Mouse (Mus musculus) limb, embryonic 11.5 days (tissue): ENCODE results near the gene Chodl. TPM values are rescaled to one million over a fixed set of nuclear protein-coding genes. Genes with fewer than 3 reads are reported as not detected.

Experiments used
- ATAC-seq: fragments of 200-750 bp; cut with Nextera tagmentation; 2 replicates; pipeline ENCODE4 v1.8.0; 2017; ENCODE audit warnings: low read depth; ENCODE audit not compliant: insufficient number of reproducible peaks, low FRiP score, low TSS enrichment
- DNase-seq: peaks from one replicate; pipeline ENCODE4 v3.0.0-alpha.2; 2015; ENCODE audit warnings: low spot score
- H3K27ac ChIP-seq: fragments of 300-500 bp; sonication (generic); replicated peaks from 2 replicates; pipeline ENCODE4 v1.5.1; 2014; ENCODE audit warnings: low read depth, mild to moderate bottlenecking, low read length
- H3K27me3 ChIP-seq: fragments of 300-500 bp; sonication (generic); 2 replicates; pipeline ENCODE4 v1.6.1; 2014; ENCODE audit warnings: mild to moderate bottlenecking, low read length, mixed read lengths; ENCODE audit not compliant: control insufficient read depth, insufficient read depth
- H3K36me3 ChIP-seq: fragments of 300-500 bp; sonication (generic); 2 replicates; pipeline ENCODE4 v1.6.1; 2014; ENCODE audit warnings: mild to moderate bottlenecking, low read length, moderate library complexity, mixed read lengths; ENCODE audit not compliant: control insufficient read depth, insufficient read depth
- H3K4me1 ChIP-seq: fragments of 300-500 bp; sonication (generic); 2 replicates; pipeline ENCODE4 v1.6.1; 2014; ENCODE audit warnings: low read length, mixed read lengths; ENCODE audit not compliant: control insufficient read depth, insufficient read depth
- H3K4me2 ChIP-seq: fragments of 300-500 bp; sonication (generic); 2 replicates; pipeline ENCODE4 v1.6.1; 2014; ENCODE audit warnings: low read depth, mild to moderate bottlenecking, moderate library complexity; ENCODE audit not compliant: severe bottlenecking
- H3K4me3 ChIP-seq: fragments of 300-500 bp; sonication (generic); 2 replicates; pipeline ENCODE4 v1.5.1; 2014; ENCODE audit warnings: low read depth, low read length
- H3K9ac ChIP-seq: fragments of 300-500 bp; sonication (generic); 2 replicates; pipeline ENCODE4 v1.6.1; 2014; ENCODE audit warnings: mild to moderate bottlenecking, low read length
- H3K9me3 ChIP-seq: fragments of 300-500 bp; sonication (generic); 2 replicates; pipeline ENCODE4 v1.6.1; 2016; ENCODE audit warnings: low read length; ENCODE audit not compliant: control insufficient read depth
- WGBS: fragments of 180-500 bp; shearing (Covaris S2); extraction: QIAGEN DNeasy Blood & Tissue Kit; methylation state at CpG from one replicate; pipeline ENCODE4 v1.1.7; 2014; 5-methylcytosine and 5-hydroxymethylcytosine counted together
- polyA plus RNA-seq: library from polyadenylated mRNA; unstranded; fragments of >200 nt; fragmentation: Nextera tagmentation; extraction: Ambion mirVana; gene quantifications from 2 replicates; pipeline ENCODE4 v1.2.1, GENCODE M21; 2014

The Chodl gene
- polyA plus RNA-seq, result 0.45 and 0.81 TPM in 2 replicates

DNA sequence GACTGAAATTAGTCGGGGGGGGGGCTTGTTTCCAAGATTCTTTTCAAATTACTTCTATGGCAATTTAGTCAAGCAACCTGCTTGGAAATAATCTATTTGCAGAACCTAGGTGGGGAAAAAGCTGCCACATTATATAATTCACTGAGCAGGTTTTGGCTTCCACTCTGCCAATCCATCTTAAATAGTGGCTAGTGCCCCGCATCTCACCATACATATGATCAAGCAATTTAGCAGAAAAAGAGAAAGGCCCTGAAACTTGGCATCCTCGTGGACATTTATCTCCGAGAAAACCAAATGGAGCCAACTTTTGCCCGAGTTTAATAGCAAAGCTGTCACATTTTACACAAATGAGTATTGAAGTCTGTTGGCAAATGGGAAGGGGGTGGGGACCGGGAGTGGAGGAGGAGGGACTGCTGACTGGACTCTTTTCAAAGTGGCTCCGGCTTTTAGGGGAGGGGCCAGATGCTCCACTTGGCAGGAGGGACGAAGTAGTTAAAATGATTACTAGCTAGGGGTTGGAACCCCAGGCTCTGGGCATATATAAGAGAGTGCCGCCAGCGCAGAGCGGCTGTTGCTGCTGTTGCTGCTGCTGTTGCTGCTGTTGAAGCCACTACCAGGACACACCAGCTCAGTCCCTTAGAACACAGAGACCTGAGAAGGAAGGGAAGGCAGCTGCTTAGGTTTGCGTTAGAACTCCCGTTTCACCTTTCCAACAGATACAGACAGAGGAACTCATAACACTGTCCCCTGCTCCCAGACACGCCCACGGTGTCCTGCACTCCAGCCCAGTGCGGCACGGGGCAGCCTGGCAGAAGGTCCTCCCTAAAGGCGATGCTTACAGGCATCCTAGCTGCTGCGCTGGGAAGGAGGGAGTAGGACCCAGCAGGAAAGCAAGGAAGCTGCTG, at the start of gene Chodl:
Gene Chodl (plus strand): TSS at position 567 of the 905 bp plus-strand sequence.
- H3K27ac ChIP-seq, result no peak within 1 kb of the TSS
- H3K4me2 ChIP-seq, result peak within 1 kb of the TSS; percentile 86
- H3K27me3 ChIP-seq, result peaks cover 4% of the 10 kb centered on the region
- 12% methylated on average over 19 of the region's 19 CpGs for WGBS
- ATAC-seq, result peak; percentile 67
- H3K4me3 ChIP-seq, result peak within 1 kb of the TSS; percentile 36
- H3K4me1 ChIP-seq, result no peaks in the 10 kb centered on the region
- peak; percentile 56 for DNase-seq
- no peaks in the 10 kb centered on the region for H3K36me3 ChIP-seq
- peak within 1 kb of the TSS; percentile 52 for H3K9ac ChIP-seq
- H3K9me3 ChIP-seq, result no peaks in the 10 kb centered on the region

GRCm38 (mm10) chr16:78922644-78923043, 8.1 kb upstream of the Chodl start:
- ATAC-seq (no peak), DNase-seq (no peak)
- H3K4me3 ChIP-seq, result no peak overlapping the region
- no peaks in the 10 kb centered on the region for H3K27me3 ChIP-seq
- H3K36me3 ChIP-seq, result no peaks in the 10 kb centered on the region
- H3K9ac ChIP-seq, result no peak overlapping the region
- no peaks in the 10 kb centered on the region for H3K9me3 ChIP-seq
- no peak overlapping the region for H3K4me2 ChIP-seq
- no peaks in the 10 kb centered on the region for H3K4me1 ChIP-seq
- 74% methylated on average over 5 of the region's 5 CpGs for WGBS
- H3K27ac ChIP-seq, result no peak overlapping the region

- Histone ChIP-seq H3K4me1 (no peaks in the 10 kb centered on the region), H3K27me3 (peaks cover 4% of the 10 kb centered on the region), H3K4me3 (peak overlapping the region; percentile 36), H3K9me3 (no peaks in the 10 kb centered on the region), H3K4me2 (peak overlapping the region; percentile 86), H3K9ac (peak overlapping the region; percentile 52), H3K36me3 (no peaks in the 10 kb centered on the region), H3K27ac (no peak overlapping the region)
- DNase-seq (no peak), ATAC-seq (peak; percentile 42; the same call in 1 of the 2 replicates)
- 13% methylated on average over 16 of the region's 16 CpGs for WGBS
Observed at GRCm38 (mm10) chr16:78931287-78932025, 708 bp downstream of the Chodl start.

- Histone ChIP-seq H3K9me3 (no peaks in the 10 kb centered on the region), H3K27ac (no peak overlapping the region), H3K9ac (no peak overlapping the region), H3K27me3 (peaks cover 4% of the 10 kb centered on the region), H3K36me3 (no peaks in the 10 kb centered on the region), H3K4me1 (no peaks in the 10 kb centered on the region), H3K4me2 (no peak overlapping the region), H3K4me3 (no peak overlapping the region)
- ATAC-seq, result no peak
- WGBS, result 92% methylated on average over 2 of the region's 2 CpGs
- DNase-seq, result no peak
Observed at GRCm38 (mm10) chr16:78934298-78934697, 3.5 kb downstream of the Chodl start.

GRCm38 (mm10) chr16:78937755-78938154, 7.0 kb downstream of the Chodl start:
- Histone ChIP-seq H3K4me3 (no peak overlapping the region), H3K27ac (no peak overlapping the region), H3K36me3 (no peaks in the 10 kb centered on the region), H3K9ac (no peak overlapping the region), H3K9me3 (no peaks in the 10 kb centered on the region; the same call in 1 of the 2 replicates), H3K4me1 (no peaks in the 10 kb centered on the region), H3K4me2 (no peak overlapping the region), H3K27me3 (no peaks in the 10 kb centered on the region)
- DNase-seq, result no peak
- 66% methylated on average over 8 of the region's 8 CpGs for WGBS
- no peak for ATAC-seq

GRCm38 (mm10) chr16:78950359-78950758, 19.6 kb downstream of the Chodl start:
- DNase-seq (no peak), ATAC-seq (no peak)
- Histone ChIP-seq H3K4me3 (no peak overlapping the region), H3K9me3 (no peaks in the 10 kb centered on the region), H3K36me3 (no peaks in the 10 kb centered on the region), H3K4me1 (no peaks in the 10 kb centered on the region), H3K27ac (no peak overlapping the region), H3K27me3 (no peaks in the 10 kb centered on the region), H3K4me2 (no peak overlapping the region), H3K9ac (no peak overlapping the region)
- 89% methylated on average over 4 of the region's 4 CpGs for WGBS

DNA sequence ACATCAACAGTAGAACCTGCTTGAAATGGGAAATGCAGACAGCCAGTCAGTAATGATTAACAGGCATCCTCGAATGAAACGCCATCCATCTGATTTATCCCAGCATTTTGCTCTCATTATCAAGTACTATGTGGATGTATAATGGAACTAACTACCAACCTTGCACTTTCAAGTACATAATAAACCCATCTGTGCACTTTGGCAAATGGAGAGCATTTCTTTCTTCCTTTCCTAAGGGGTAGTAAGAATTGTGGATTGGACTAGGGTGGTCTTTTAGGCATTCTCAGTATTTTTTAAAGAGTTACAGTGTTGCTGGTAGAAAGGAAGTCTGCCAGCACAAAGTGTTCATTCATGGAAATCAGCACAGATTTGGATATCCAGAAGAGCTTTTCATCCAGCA, 26.7 kb downstream of the Chodl start:
- Histone ChIP-seq H3K4me1 (no peaks in the 10 kb centered on the region), H3K4me3 (no peak overlapping the region), H3K36me3 (no peaks in the 10 kb centered on the region), H3K27ac (no peak overlapping the region), H3K9ac (no peak overlapping the region), H3K9me3 (no peaks in the 10 kb centered on the region), H3K27me3 (no peaks in the 10 kb centered on the region), H3K4me2 (no peak overlapping the region)
- DNase-seq, result no peak
- 62% methylated on average over 2 of the region's 2 CpGs for WGBS
- no peak for ATAC-seq

DNA sequence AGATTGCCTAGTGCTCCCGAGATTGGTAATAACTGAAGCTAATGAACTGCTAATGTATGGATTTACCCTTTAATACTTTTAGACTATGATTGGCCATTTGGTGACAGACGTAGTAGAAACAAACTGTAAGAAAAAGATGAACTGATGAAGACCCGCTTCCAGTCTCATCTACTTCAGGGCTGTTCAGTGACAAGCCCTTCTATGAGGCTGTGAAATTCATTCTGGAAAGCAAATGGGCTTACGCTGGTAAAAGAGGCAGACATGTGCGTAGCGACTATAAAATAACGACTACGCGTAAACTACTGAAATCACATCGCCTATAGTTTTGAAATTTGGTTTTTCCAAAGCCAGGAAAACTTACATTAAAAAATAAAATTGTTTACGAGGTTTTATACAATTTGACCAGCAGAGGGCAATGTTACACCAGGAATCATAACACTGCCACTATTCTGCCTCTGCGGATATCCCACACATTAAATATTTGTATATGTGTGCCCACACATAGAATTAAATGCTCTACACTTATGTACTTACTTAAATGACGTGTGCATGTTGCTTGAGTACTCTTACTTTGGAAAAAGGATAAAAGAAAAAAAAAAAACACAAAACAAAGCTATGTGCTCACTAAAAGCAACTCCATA, 38.5 kb downstream of the Chodl start:
- no peak overlapping the region for H3K9ac ChIP-seq
- H3K9me3 ChIP-seq, result no peaks in the 10 kb centered on the region
- DNase-seq (no peak), ATAC-seq (no peak)
- no peaks in the 10 kb centered on the region for H3K4me1 ChIP-seq
- no peak overlapping the region for H3K4me2 ChIP-seq
- H3K36me3 ChIP-seq, result no peaks in the 10 kb centered on the region
- WGBS, result 35% methylated on average over 13 of the region's 13 CpGs
- H3K27me3 ChIP-seq, result no peaks in the 10 kb centered on the region
- no peak overlapping the region for H3K4me3 ChIP-seq
- no peak overlapping the region for H3K27ac ChIP-seq
